Mouse (Mus musculus) large intestine, adult 2 months (tissue): Measurements from ENCODE around the gene Klra2. TPM values are rescaled to one million over a fixed set of nuclear protein-coding genes. Genes with fewer than 3 reads are reported as not detected.
"Not testable (repeated sequence)": the region's sequence is repeated elsewhere in the genome, so short reads cannot be mapped to it uniquely, and the experiment has no call there.

ENCODE experiments used
- DNase-seq: peaks from one replicate; pipeline ENCODE4 v3.0.0-alpha.2; 2012; ENCODE audit warnings: low read depth, low spot score
- WGBS: fragments of 180-500 bp; shearing (Covaris S2); methylation state at CpG from one replicate; pipeline ENCODE4 v1.1.7; 2018; 5-methylcytosine and 5-hydroxymethylcytosine counted together
- polyA plus RNA-seq: library from polyadenylated mRNA; depleted of rRNA; stranded (reverse); fragments of >200 nt; gene quantifications from 2 replicates; pipeline ENCODE4 v1.2.3, GENCODE M21; 2012; rRNA removed

Klra2 gene
- polyA plus RNA-seq: 0.52 and 0.64 TPM in 2 replicates

GRCm38 (mm10) chr6:131247206-131247605 lies at the start of gene Klra2:
Gene Klra2, minus strand, starts transcription at chr6:131247362.
- WGBS: 59% methylated on average over 2 of the region's 2 CpGs
- DNase-seq: no peak

- 31% methylated on average over 5 of the region's 5 CpGs for WGBS
- DNase-seq: peak; percentile 88
Measured at GRCm38 (mm10) chr6:131294435-131295112, 47.4 kb upstream of the Klra2 start.

GRCm38 (mm10) chr6:131293916-131294315 lies 46.8 kb upstream of the Klra2 start:
- 25% methylated on average over 5 of the region's 5 CpGs for WGBS
- peak; percentile 76 for DNase-seq

- 3% methylated on average over 51 of the region's 51 CpGs for WGBS
- DNase-seq: peak; percentile 42
Measured at GRCm38 (mm10) chr6:131292991-131293788, 46.0 kb upstream of the Klra2 start, which contains the start of gene Magohb. Gene Magohb, minus strand, starts transcription at chr6:131293244.

GRCm38 (mm10) chr6:131292276-131292990 lies 45.3 kb upstream of the Klra2 start:
- 9% methylated on average over 10 of the region's 10 CpGs for WGBS
- no peak for DNase-seq

- 4% methylated on average over 2 of the region's 2 CpGs for WGBS
- DNase-seq: no peak
Measured at GRCm38 (mm10) chr6:131290430-131290829, 43.3 kb upstream of the Klra2 start.

GRCm38 (mm10) chr6:131278160-131278559 lies 31.0 kb upstream of the Klra2 start:
- WGBS: 97% methylated on average over 2 of the region's 2 CpGs
- not testable (repeated sequence) for DNase-seq

GRCm38 (mm10) chr6:131276659-131277058 lies 29.5 kb upstream of the Klra2 start:
- DNase-seq: no peak
- WGBS: 64% methylated on average over 4 of the region's 4 CpGs

GRCm38 (mm10) chr6:131272311-131272710 lies 25.1 kb upstream of the Klra2 start:
- 92% methylated on average over 1 of the region's 1 CpGs for WGBS
- DNase-seq: no peak

GRCm38 (mm10) chr6:131270312-131270711 lies 23.1 kb upstream of the Klra2 start:
- DNase-seq: no peak
- 64% methylated on average over 1 of the region's 1 CpGs for WGBS

- DNase-seq: no peak
- WGBS: 87% methylated on average over 2 of the region's 2 CpGs
Measured at GRCm38 (mm10) chr6:131269599-131269998, 22.4 kb upstream of the Klra2 start.

GRCm38 (mm10) chr6:131264175-131264574 lies 17.0 kb upstream of the Klra2 start:
- 78% methylated on average over 5 of the region's 5 CpGs for WGBS
- no peak for DNase-seq

- no peak for DNase-seq
- 56% methylated on average over 3 of the region's 3 CpGs for WGBS
Measured at GRCm38 (mm10) chr6:131262778-131263177, 15.6 kb upstream of the Klra2 start.

- 79% methylated on average over 3 of the region's 3 CpGs for WGBS
- no peak for DNase-seq
Measured at GRCm38 (mm10) chr6:131262009-131262408, 14.8 kb upstream of the Klra2 start.

- 79% methylated on average over 2 of the region's 2 CpGs for WGBS
- no peak for DNase-seq
Measured at GRCm38 (mm10) chr6:131245081-131245480, 2.1 kb downstream of the Klra2 start.

Other genes starting within 250 kb of the Klra2 start
- gene Magohb, start 45.9 kb upstream of the Klra2 start, polyA plus RNA-seq: 3.0 and 3.3 TPM in 2 replicates
- gene Styk1, start 106.2 kb upstream of the Klra2 start, polyA plus RNA-seq: 40.8 and 66.7 TPM in 2 replicates
- gene Ybx3, start 141.1 kb upstream of the Klra2 start, polyA plus RNA-seq: 67.0 and 76.5 TPM in 2 replicates
- gene 5430401F13Rik, start 239.0 kb upstream of the Klra2 start, polyA plus RNA-seq: not detected in 2 replicates
- not detected in 2 replicates for gene Gm6619, start 239.0 kb upstream of the Klra2 start, polyA plus RNA-seq